Mouse (Mus musculus): ENCODE results near the gene Slc30a7.

The Slc30a7 gene

GRCm38 (mm10) chr3:116006978-116007940 lies at the start of gene Slc30a7, which contains the start of gene Extl2:
Gene Slc30a7, minus strand, starts transcription at chr3:116007406.
Gene Extl2, plus strand, starts transcription at chr3:116007462.
- DNase-seq (ENCODE audit: low spot score): peak; percentile 84

DNA sequence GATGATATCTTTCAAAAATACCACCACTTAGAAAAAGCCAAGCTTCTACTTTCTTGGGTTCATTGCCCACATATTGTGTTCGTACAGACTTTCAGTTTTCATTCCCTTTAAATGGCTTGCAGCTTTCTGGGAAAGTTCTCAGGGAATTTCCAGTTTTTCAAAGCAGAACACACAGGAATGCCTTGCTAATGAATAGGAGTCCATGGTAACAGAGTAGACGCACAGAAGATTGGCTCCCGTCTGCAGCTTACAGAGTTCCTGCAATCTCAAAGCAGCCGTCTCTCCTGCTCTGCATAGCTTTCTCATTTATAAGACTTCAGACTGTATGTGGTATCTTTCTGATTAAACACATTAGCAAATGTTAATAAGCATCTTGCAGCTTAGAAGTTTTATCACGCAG lies 39.8 kb upstream of the Slc30a7 start:
- DNase-seq (ENCODE audit: low spot score): no peak

DNA sequence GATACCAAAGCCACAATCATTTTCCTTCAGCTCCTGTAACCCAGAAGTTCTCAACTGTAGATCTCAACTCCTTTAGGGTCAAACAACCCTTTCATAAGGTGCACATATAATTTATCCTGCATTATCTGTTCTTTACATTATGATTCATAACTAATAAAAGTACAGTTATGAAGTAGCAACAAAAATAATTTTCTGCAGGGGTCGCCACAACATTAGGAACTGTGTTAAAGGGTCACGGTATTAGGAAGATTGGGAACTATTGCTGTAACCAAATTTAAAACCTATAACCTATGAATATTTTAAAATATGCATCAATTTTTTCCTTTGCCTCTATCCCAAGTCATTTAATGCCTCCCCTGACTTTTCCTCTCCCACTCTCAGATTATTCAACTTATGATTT lies 38.8 kb upstream of the Slc30a7 start:
- no peak for DNase-seq (ENCODE audit: low spot score)

- no peak for DNase-seq (ENCODE audit: low spot score)
These were observed 33.6 kb upstream of the Slc30a7 start for GRCm38 (mm10) chr3:116040776-116041175.

GRCm38 (mm10) chr3:116033871-116034222 lies 26.6 kb upstream of the Slc30a7 start:
- peak; percentile 42 for DNase-seq (ENCODE audit: low spot score)

DNA sequence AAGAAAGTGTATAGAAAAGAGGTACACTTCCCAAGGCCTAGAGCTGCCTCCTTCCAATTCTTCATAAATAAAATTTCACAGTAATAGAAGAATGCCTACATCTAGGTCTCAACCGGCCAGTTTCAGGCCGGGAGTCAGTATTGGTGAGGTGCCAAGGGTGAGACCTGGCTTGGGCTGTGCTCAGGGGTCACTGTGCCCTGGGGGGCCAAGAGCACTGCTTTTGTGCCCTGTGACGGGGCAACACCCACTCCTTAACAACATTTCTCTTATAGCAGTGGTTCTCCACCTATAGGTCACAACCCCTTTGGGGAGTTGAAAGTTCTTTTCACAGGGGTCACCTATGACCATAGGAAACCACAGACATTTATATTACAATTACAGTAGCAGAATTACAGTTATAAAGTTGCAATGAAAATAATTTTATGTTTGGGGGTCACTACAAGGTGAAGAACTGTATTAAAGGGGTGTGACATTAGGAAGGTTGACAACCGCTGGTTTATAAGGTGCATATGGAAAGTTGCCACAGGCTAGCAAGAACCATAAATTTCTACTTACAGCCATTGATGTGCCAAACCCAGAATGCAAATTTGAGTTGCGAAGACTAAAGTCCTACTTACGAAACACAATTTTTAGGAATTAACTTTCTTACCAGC lies 26.1 kb upstream of the Slc30a7 start:
- DNase-seq (ENCODE audit: low spot score): no peak

- DNase-seq (ENCODE audit: low spot score): no peak
These were observed 23.1 kb upstream of the Slc30a7 start for GRCm38 (mm10) chr3:116030152-116030788.

GRCm38 (mm10) chr3:116026996-116027395 lies 19.8 kb upstream of the Slc30a7 start:
- DNase-seq (ENCODE audit: low spot score): no peak

- DNase-seq (ENCODE audit: low spot score): peak; percentile 32
These were observed 18.5 kb upstream of the Slc30a7 start for GRCm38 (mm10) chr3:116025701-116026100.

DNA sequence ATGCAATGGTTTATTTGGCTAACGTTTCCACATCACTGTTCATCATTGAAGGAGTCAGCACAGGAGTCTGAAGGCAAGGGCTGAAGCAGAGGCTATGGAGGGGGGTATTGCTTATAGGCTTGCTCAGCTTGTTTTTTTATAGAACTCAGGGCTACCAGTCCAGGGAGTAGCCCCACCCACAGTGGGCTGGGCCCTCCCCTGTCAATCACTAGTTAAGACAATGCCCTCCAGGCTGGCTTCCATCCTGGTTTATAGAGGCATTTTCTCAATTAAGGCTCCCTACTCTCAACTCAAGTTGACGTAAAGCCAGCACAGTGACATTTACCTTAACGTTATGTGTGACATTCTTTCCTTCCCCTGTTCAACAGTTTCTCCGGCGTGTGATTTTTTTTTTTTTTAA lies 17.5 kb upstream of the Slc30a7 start:
- DNase-seq (ENCODE audit: low spot score): no peak

DNA sequence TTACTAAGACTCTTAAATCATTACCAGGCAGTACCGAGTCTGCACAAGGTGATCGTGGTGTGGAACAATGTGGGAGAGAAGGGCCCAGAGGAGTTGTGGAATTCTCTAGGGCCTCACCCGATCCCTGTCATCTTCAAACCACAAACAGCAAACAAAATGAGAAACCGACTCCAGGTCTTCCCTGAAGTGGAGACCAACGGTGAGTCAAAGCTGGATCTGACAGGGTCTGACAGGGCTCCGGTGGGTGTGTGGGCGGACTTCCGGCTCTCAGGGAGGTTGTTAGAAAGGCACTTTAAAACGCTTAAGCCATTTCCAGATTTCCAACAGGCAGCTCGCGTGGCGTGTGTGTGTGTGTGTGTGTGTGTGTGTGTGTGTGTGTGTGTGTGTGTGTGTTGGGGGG lies 17.0 kb upstream of the Slc30a7 start:
- DNase-seq (ENCODE audit: low spot score): no peak

DNA sequence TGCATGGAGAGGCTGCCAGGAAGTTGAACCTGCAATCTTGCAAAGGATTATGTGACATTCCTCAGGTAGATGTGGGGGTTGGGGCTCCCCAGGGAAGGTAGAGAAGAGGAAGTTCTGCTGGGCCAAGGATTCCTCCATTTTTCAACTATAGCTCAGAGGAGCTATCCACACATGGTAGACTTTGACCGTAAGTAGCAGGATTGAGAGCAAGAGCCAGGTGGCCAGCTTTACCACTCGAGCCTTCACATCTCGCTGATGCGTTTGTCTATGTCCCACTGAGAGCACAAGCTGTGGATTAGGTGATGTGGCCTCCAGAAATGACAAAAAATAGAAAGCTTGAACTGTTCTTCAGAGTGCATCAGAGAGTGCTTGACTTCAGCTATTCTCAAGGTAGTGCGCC lies 11.9 kb upstream of the Slc30a7 start:
- DNase-seq (ENCODE audit: low spot score): no peak

DNA sequence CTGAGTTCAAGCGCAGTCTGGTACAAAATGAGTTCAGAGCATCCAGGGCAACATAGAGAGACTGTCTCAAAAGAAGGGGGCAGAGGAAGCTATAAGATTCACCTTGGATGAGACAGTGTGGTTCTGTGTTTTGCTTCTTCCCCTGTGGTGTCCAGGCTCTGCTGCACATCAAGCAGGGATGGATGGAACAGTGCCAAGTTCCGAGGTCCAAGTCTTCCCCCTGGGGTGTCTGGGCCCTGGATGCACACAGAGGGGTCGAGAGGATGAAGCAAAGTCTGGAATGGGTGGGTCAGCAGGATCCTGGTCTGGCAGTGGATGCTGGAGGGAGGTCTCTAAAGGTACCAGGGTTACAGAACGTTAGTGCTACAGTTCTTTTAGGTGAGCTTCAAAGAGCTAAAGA lies 11.4 kb upstream of the Slc30a7 start:
- no peak for DNase-seq (ENCODE audit: low spot score)

DNA sequence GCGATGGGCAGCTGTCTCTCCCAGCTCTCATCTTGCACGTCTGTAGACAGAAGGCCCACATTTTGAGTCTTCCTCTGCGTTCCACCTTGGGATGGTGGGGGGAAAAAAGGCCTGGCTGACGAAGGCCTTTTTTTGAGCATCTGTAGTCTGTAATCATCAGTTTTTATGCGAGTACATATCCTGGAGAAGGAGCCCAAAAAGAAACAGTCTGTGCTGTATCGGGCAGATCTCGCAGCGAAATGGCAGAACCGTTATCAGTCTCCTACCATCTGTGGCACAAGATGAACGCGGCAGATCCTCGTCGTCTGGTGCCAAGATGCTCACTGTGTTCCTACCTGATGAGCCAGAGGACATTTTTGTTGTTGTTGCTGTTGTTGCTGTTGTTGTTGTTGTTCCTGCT lies 8.9 kb upstream of the Slc30a7 start:
- no peak for DNase-seq (ENCODE audit: low spot score)

GRCm38 (mm10) chr3:116014901-116015300 lies 7.7 kb upstream of the Slc30a7 start:
- no peak for DNase-seq (ENCODE audit: low spot score)

- no peak for DNase-seq (ENCODE audit: low spot score)
These were observed 2.6 kb upstream of the Slc30a7 start for GRCm38 (mm10) chr3:116009622-116010344.

GRCm38 (mm10) chr3:116007941-116008440 lies 785 bp upstream of the Slc30a7 start:
- peak; percentile 75 for DNase-seq (ENCODE audit: low spot score)

DNA sequence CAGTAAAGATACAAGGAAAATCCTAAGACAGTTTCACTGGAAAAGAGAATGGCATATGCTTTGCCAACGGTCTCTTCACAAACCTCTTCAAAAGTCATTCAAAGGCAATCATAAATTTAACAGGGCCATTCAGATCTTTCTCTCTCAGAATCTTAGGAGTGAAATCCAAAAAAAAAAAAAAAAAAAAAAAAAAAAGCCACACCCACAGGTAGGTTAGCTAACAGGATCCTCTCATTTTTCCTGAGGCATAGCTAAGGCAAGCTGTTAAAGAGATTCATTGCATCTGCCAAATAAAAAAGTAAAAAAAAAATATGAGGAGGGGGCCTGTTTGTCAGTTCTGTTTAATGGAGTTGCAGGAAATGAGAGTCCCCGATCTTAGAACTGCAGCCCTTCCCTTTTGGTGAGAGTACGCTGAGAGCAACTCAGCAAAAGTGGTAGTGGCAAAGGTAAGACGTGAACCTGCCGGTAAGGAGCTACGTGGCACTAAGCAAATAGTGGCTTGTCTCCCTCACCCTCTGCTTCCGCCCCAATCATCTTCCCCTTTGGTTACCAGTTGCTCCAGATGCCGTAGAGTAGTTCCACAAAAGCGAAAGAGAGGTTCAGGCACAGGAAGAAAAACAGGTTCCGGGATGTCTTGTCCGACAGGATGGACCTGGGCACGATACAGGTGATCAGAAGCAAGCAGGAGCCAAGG lies 775 bp downstream of the Slc30a7 start:
- DNase-seq (ENCODE audit: low spot score): peak; percentile 49

- DNase-seq (ENCODE audit: low spot score): no peak
These were observed 10.3 kb downstream of the Slc30a7 start for GRCm38 (mm10) chr3:115996929-115997328.

DNA sequence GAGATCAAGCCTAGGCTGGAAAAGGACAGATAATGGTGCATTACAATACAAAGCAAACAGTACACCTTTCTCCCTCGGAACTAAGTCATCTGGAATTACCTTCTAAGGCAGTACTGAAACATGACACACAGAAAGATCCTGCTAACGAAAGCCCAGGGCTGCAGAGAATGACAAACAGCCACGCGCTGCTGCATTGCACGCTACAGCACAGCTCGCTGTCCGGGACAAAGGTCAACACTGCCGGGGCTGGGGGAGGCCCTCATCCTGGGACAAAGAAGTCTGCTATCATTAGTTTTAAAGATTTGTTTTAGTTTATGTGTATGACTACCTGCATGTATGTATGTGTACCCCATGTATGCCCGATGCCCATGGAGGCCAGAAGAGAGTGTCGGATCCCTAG lies 14.2 kb downstream of the Slc30a7 start:
- no peak for DNase-seq (ENCODE audit: low spot score)

DNA sequence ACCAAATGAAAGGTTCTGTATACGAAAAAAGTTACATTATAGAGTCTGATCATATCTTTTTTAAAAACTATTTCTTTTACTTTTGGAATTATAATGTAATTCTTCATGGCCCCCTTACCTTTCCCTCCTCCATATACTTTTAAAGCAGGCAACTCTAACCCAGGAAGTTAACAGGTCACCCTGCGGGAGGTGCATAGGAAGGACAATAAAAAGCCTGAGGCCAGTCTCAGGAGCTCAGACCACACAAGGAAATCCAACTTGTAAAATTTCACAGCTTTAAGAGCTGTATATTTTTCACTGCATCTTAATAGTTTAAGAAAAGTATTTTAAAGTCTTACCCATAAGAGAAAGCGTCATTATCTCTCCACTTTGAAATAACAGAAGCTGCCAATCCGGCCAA lies 14.6 kb downstream of the Slc30a7 start:
- DNase-seq (ENCODE audit: low spot score): no peak
